Mouse (Mus musculus): ENCODE measurements around the gene Olfr1128. TPM values are rescaled to one million over a fixed set of nuclear protein-coding genes. Genes with fewer than 3 reads are reported as not detected.
"Not testable (repeated sequence)": the region's sequence is repeated elsewhere in the genome, so short reads cannot be mapped to it uniquely, and the experiment has no call there.

Olfr1128 gene
- polyA plus RNA-seq (2015; fragmentation: Nextera tagmentation; extraction: Ambion mirVana): not detected in 2 replicates

- Histone ChIP-seq H3K4me3 (replicated peaks; ENCODE audit: low read length) (no peak within 1 kb of the TSS), H3K9ac (ENCODE audit: low read length) (no peak within 1 kb of the TSS), H3K36me3 (ENCODE audit: control insufficient read depth, insufficient read depth, low read length) (no peaks in the 10 kb centered on the region), H3K27me3 (ENCODE audit: control insufficient read depth, insufficient read depth, low read length) (no peaks in the 10 kb centered on the region), H3K4me2 (ENCODE audit: low read depth, low read length) (no peak within 1 kb of the TSS), H3K4me1 (ENCODE audit: control insufficient read depth, insufficient read depth, low read length) (no peaks in the 10 kb centered on the region), H3K9me3 (replicated peaks; ENCODE audit: control insufficient read depth, low read length) (no peaks in the 10 kb centered on the region), H3K27ac (ENCODE audit: low read length) (no peak within 1 kb of the TSS)
- 89% methylated on average over 1 of the region's 1 CpGs for WGBS
- no peak for ATAC-seq (ENCODE audit: insufficient read depth, low FRiP score)
These were observed at the start of gene Olfr1128 for GRCm38 (mm10) chr2:87545442-87545841. TSS of gene Olfr1128 (minus strand) at chr2:87545542.

- H3K4me1 ChIP-seq (ENCODE audit: control insufficient read depth, insufficient read depth, low read length): not testable (repeated sequence)
These were observed 28.3 kb upstream of the Olfr1128 start, which contains the start of gene Olfr1129 for GRCm38 (mm10) chr2:87573602-87574001. TSS of gene Olfr1129 (plus strand) at chr2:87573902.

GRCm38 (mm10) chr2:87534826-87535225 is 10.5 kb downstream of the Olfr1128 start:
- 65% methylated on average over 2 of the region's 2 CpGs for WGBS
- ATAC-seq (ENCODE audit: insufficient read depth, low FRiP score): no peak
- H3K9me3 ChIP-seq (replicated peaks; ENCODE audit: control insufficient read depth, low read length): no peaks in the 10 kb centered on the region

More at GRCm38 (mm10) chr2:87573602-87574001, 28.3 kb upstream of the Olfr1128 start, which contains the start of gene Olfr1129:
- not testable (repeated sequence) for ATAC-seq (ENCODE audit: insufficient read depth, low FRiP score); H3K4me2 ChIP-seq (ENCODE audit: low read depth, low read length); H3K9ac ChIP-seq (ENCODE audit: low read length); H3K4me3 ChIP-seq (replicated peaks; ENCODE audit: low read length); H3K9me3 ChIP-seq (replicated peaks; ENCODE audit: control insufficient read depth, low read length); H3K27ac ChIP-seq (ENCODE audit: low read length); H3K36me3 ChIP-seq (ENCODE audit: control insufficient read depth, insufficient read depth, low read length); H3K27me3 ChIP-seq (ENCODE audit: control insufficient read depth, insufficient read depth, low read length)
- 60% methylated on average over 1 of the region's 1 CpGs for WGBS

GRCm38 (mm10) chr2:87531496-87531895 is 13.8 kb downstream of the Olfr1128 start, which contains the start of gene Olfr153:
TSS of gene Olfr153 (plus strand) at chr2:87531796.
- no peaks in the 10 kb centered on the region for H3K4me1 ChIP-seq (ENCODE audit: control insufficient read depth, insufficient read depth, low read length)
- H3K4me2 ChIP-seq (ENCODE audit: low read depth, low read length): no peak within 1 kb of the TSS
- ATAC-seq (ENCODE audit: insufficient read depth, low FRiP score): no peak
- no peak within 1 kb of the TSS for H3K27ac ChIP-seq (ENCODE audit: low read length)
- no peaks in the 10 kb centered on the region for H3K27me3 ChIP-seq (ENCODE audit: control insufficient read depth, insufficient read depth, low read length)
- H3K36me3 ChIP-seq (ENCODE audit: control insufficient read depth, insufficient read depth, low read length): no peaks in the 10 kb centered on the region
- H3K4me3 ChIP-seq (replicated peaks; ENCODE audit: low read length): no peak within 1 kb of the TSS
- no peak within 1 kb of the TSS for H3K9ac ChIP-seq (ENCODE audit: low read length)
- H3K9me3 ChIP-seq (replicated peaks; ENCODE audit: control insufficient read depth, low read length): no peaks in the 10 kb centered on the region

More at GRCm38 (mm10) chr2:87534826-87535225, 10.5 kb downstream of the Olfr1128 start:
- no peak overlapping the region for H3K4me3 ChIP-seq (replicated peaks; ENCODE audit: low read length)
- no peaks in the 10 kb centered on the region for H3K27me3 ChIP-seq (ENCODE audit: control insufficient read depth, insufficient read depth, low read length)
- no peaks in the 10 kb centered on the region for H3K36me3 ChIP-seq (ENCODE audit: control insufficient read depth, insufficient read depth, low read length)
- no peak overlapping the region for H3K4me2 ChIP-seq (ENCODE audit: low read depth, low read length)
- H3K9ac ChIP-seq (ENCODE audit: low read length): no peak overlapping the region
- H3K27ac ChIP-seq (ENCODE audit: low read length): no peak overlapping the region
- no peaks in the 10 kb centered on the region for H3K4me1 ChIP-seq (ENCODE audit: control insufficient read depth, insufficient read depth, low read length)

GRCm38 (mm10) chr2:87525899-87526616 is 19.3 kb downstream of the Olfr1128 start:
- H3K4me1 ChIP-seq (ENCODE audit: control insufficient read depth, insufficient read depth, low read length); H3K9ac ChIP-seq (ENCODE audit: low read length); H3K27ac ChIP-seq (ENCODE audit: low read length); ATAC-seq (ENCODE audit: insufficient read depth, low FRiP score); H3K27me3 ChIP-seq (ENCODE audit: control insufficient read depth, insufficient read depth, low read length); H3K9me3 ChIP-seq (replicated peaks; ENCODE audit: control insufficient read depth, low read length); H3K36me3 ChIP-seq (ENCODE audit: control insufficient read depth, insufficient read depth, low read length): not testable (repeated sequence)
- peak overlapping the region; percentile 7; the same call in 1 of the 2 replicates for H3K4me3 ChIP-seq (replicated peaks; ENCODE audit: low read length)
- H3K4me2 ChIP-seq (ENCODE audit: low read depth, low read length): 0 out of 2 replicates have a peak overlapping the region, but pooled peaks have one; percentile 29
- WGBS: 33% methylated on average over 38 of the region's 39 CpGs

GRCm38 (mm10) chr2:87520651-87521050 is 24.7 kb downstream of the Olfr1128 start:
- no peak overlapping the region for H3K27ac ChIP-seq (ENCODE audit: low read length)
- H3K9ac ChIP-seq (ENCODE audit: low read length): no peak overlapping the region
- H3K27me3 ChIP-seq (ENCODE audit: control insufficient read depth, insufficient read depth, low read length): no peaks in the 10 kb centered on the region
- no peaks in the 10 kb centered on the region for H3K4me1 ChIP-seq (ENCODE audit: control insufficient read depth, insufficient read depth, low read length)
- no peak for ATAC-seq (ENCODE audit: insufficient read depth, low FRiP score)
- WGBS: 78% methylated on average over 4 of the region's 4 CpGs
- no peak overlapping the region for H3K4me3 ChIP-seq (replicated peaks; ENCODE audit: low read length)
- no peaks in the 10 kb centered on the region for H3K36me3 ChIP-seq (ENCODE audit: control insufficient read depth, insufficient read depth, low read length)
- no peaks in the 10 kb centered on the region for H3K9me3 ChIP-seq (replicated peaks; ENCODE audit: control insufficient read depth, low read length)
- no peak overlapping the region for H3K4me2 ChIP-seq (ENCODE audit: low read depth, low read length)

GRCm38 (mm10) chr2:87516581-87516980 is 28.8 kb downstream of the Olfr1128 start:
- no peak overlapping the region for H3K4me2 ChIP-seq (ENCODE audit: low read depth, low read length)
- no peak overlapping the region for H3K4me3 ChIP-seq (replicated peaks; ENCODE audit: low read length)
- no peak overlapping the region for H3K9ac ChIP-seq (ENCODE audit: low read length)
- 83% methylated on average over 3 of the region's 3 CpGs for WGBS
- H3K27me3 ChIP-seq (ENCODE audit: control insufficient read depth, insufficient read depth, low read length): no peaks in the 10 kb centered on the region
- H3K9me3 ChIP-seq (replicated peaks; ENCODE audit: control insufficient read depth, low read length): no peaks in the 10 kb centered on the region
- H3K36me3 ChIP-seq (ENCODE audit: control insufficient read depth, insufficient read depth, low read length): no peaks in the 10 kb centered on the region
- H3K27ac ChIP-seq (ENCODE audit: low read length): no peak overlapping the region
- ATAC-seq (ENCODE audit: insufficient read depth, low FRiP score): no peak
- H3K4me1 ChIP-seq (ENCODE audit: control insufficient read depth, insufficient read depth, low read length): no peaks in the 10 kb centered on the region

- no peaks in the 10 kb centered on the region for H3K36me3 ChIP-seq (ENCODE audit: control insufficient read depth, insufficient read depth, low read length)
- no peak overlapping the region for H3K9ac ChIP-seq (ENCODE audit: low read length)
- H3K27me3 ChIP-seq (ENCODE audit: control insufficient read depth, insufficient read depth, low read length): no peaks in the 10 kb centered on the region
- no peak overlapping the region for H3K27ac ChIP-seq (ENCODE audit: low read length)
- no peaks in the 10 kb centered on the region for H3K9me3 ChIP-seq (replicated peaks; ENCODE audit: control insufficient read depth, low read length)
- 70% methylated on average over 8 of the region's 8 CpGs for WGBS
- H3K4me2 ChIP-seq (ENCODE audit: low read depth, low read length): no peak overlapping the region
- H3K4me1 ChIP-seq (ENCODE audit: control insufficient read depth, insufficient read depth, low read length): no peaks in the 10 kb centered on the region
- no peak overlapping the region for H3K4me3 ChIP-seq (replicated peaks; ENCODE audit: low read length)
- ATAC-seq (ENCODE audit: insufficient read depth, low FRiP score): no peak
These were observed 29.8 kb downstream of the Olfr1128 start for GRCm38 (mm10) chr2:87515457-87516060.

GRCm38 (mm10) chr2:87515046-87515445 is 30.3 kb downstream of the Olfr1128 start:
- Histone ChIP-seq H3K27me3 (ENCODE audit: control insufficient read depth, insufficient read depth, low read length) (no peaks in the 10 kb centered on the region), H3K4me3 (replicated peaks; ENCODE audit: low read length) (no peak overlapping the region), H3K9ac (ENCODE audit: low read length) (no peak overlapping the region), H3K27ac (ENCODE audit: low read length) (no peak overlapping the region), H3K9me3 (replicated peaks; ENCODE audit: control insufficient read depth, low read length) (no peaks in the 10 kb centered on the region), H3K36me3 (ENCODE audit: control insufficient read depth, insufficient read depth, low read length) (no peaks in the 10 kb centered on the region), H3K4me2 (ENCODE audit: low read depth, low read length) (no peak overlapping the region), H3K4me1 (ENCODE audit: control insufficient read depth, insufficient read depth, low read length) (no peaks in the 10 kb centered on the region)
- WGBS: 86% methylated on average over 2 of the region's 2 CpGs
- no peak for ATAC-seq (ENCODE audit: insufficient read depth, low FRiP score)
